Mouse (Mus musculus) limb, embryonic 10.5 days (tissue): Measurements from ENCODE around the gene H2afv. TPM values are rescaled to one million over a fixed set of nuclear protein-coding genes. Genes with fewer than 3 reads are reported as not detected.
"Not testable (repeated sequence)": the region's sequence is repeated elsewhere in the genome, so short reads cannot be mapped to it uniquely, and the experiment has no call there.

Experiments
- DNase-seq: peaks from one replicate; pipeline ENCODE4 v3.0.0-alpha.2; 2017; ENCODE audit warnings: low spot score
- H3K27ac ChIP-seq: fragments of 300-500 bp; sonication (generic); 2 replicates; pipeline ENCODE4 v1.5.1; 2016; ENCODE audit warnings: mild to moderate bottlenecking
- H3K27me3 ChIP-seq: fragments of 300-500 bp; sonication (generic); 2 replicates; pipeline ENCODE4 v1.6.1; 2016; ENCODE audit warnings: low read depth, mild to moderate bottlenecking; ENCODE audit not compliant: poor library complexity, severe bottlenecking
- H3K36me3 ChIP-seq: fragments of 300-500 bp; sonication (generic); 2 replicates; pipeline ENCODE4 v1.6.1; 2016; ENCODE audit warnings: mild to moderate bottlenecking, moderate library complexity
- H3K4me1 ChIP-seq: fragments of 300-500 bp; sonication (generic); 2 replicates; pipeline ENCODE4 v1.6.1; 2016
- H3K4me3 ChIP-seq: fragments of 300-500 bp; sonication (generic); 2 replicates; pipeline ENCODE4 v1.5.1; 2016; ENCODE audit warnings: mild to moderate bottlenecking, moderate library complexity
- H3K9me3 ChIP-seq: fragments of 300-500 bp; sonication (generic); replicated peaks from 2 replicates; pipeline ENCODE4 v1.6.1; 2016; ENCODE audit warnings: mild to moderate bottlenecking
- WGBS: fragments of 180-500 bp; shearing (Covaris S2); methylation state at CpG from one replicate; pipeline ENCODE4 v1.1.7; 2016; 5-methylcytosine and 5-hydroxymethylcytosine counted together
- polyA plus RNA-seq: library from polyadenylated mRNA; unstranded; fragments of >200 nt; fragmentation: Nextera tagmentation; extraction: Ambion mirVana; gene quantifications from 2 replicates; pipeline ENCODE4 v1.2.1, GENCODE M21; 2016

H2afv gene
- polyA plus RNA-seq, 1 experiment from 2014 or later: 781 TPM

- Histone ChIP-seq H3K36me3 (peaks cover 72% of the 10 kb centered on the region), H3K9me3 (no peaks in the 10 kb centered on the region), H3K27ac (no peak overlapping the region), H3K4me1 (peaks cover 22% of the 10 kb centered on the region), H3K27me3 (no peaks in the 10 kb centered on the region), H3K4me3 (peak overlapping the region; percentile 28)
- no peak for DNase-seq
- 93% methylated on average over 5 of the region's 5 CpGs for WGBS
Measured at GRCm38 (mm10) chr11:6418751-6419150, 25.5 kb downstream of the H2afv start.

- no peak for DNase-seq
- H3K27ac ChIP-seq: no peak overlapping the region
- no peaks in the 10 kb centered on the region for H3K9me3 ChIP-seq
- peak overlapping the region; percentile 89 for H3K4me3 ChIP-seq
- peaks cover 60% of the 10 kb centered on the region for H3K36me3 ChIP-seq
- no peaks in the 10 kb centered on the region for H3K27me3 ChIP-seq
- H3K4me1 ChIP-seq: peaks cover 22% of the 10 kb centered on the region
Measured at GRCm38 (mm10) chr11:6417490-6417889, 26.8 kb downstream of the H2afv start.

DNA sequence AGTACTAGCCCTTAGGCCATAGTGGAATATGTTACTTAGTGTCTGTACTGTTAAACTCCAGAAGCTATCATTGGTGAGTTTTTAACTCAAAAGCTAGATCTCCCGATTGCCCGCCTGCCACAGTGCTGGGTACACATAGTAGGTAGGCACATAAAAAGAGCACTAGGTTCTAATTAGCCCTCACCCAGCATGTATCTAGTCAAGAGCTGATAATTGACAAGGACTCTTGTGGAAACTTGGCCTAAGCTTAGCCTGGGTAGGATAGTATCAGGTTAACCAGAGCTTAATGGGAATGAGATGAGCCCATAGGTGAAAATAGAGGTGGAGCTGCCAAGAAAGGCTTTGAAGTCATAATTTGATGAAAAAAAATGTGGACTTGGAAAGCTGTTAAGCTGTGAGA is 27.2 kb downstream of the H2afv start:
- H3K4me3 ChIP-seq: peak overlapping the region; percentile 89
- no peak for DNase-seq
- peak overlapping the region; percentile 99; the same call in 1 of the 2 replicates for H3K27ac ChIP-seq
- H3K9me3 ChIP-seq: no peaks in the 10 kb centered on the region
- peaks cover 56% of the 10 kb centered on the region for H3K36me3 ChIP-seq
- peaks cover 22% of the 10 kb centered on the region for H3K4me1 ChIP-seq
- 53% methylated on average over 2 of the region's 2 CpGs for WGBS
- H3K27me3 ChIP-seq: no peaks in the 10 kb centered on the region

DNA sequence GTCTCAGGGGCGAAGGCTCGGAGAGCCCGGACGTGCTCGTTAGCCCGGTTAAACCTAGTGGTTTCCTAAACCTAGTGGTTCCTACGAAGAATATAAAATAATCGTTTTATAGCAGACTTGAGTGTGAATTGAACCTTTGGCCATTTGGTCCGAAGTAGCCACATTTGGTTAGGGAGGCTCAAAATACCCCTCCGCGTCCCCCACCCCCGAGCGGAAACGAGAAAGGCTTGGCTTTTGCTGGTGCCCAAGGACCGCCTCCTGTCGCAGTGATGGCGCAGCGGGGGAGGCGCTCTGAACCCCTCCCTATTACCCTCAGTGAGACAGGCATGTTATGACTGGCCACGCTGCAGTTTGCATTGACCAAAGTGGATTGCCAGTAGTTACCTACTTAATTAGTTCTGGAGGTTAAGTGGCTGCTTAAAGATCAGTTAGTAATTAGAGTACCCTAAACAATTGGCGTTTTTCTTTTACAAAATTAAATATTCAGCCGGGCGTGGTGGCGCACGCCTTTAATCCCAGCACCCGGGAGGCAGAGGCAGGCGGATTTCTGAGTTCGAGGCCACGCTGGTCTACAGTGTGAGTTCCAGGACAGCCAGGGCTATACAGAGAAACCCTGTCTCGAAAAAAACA is 27.7 kb downstream of the H2afv start:
- DNase-seq: peak; percentile 76
- no peaks in the 10 kb centered on the region for H3K9me3 ChIP-seq
- H3K36me3 ChIP-seq: peaks cover 50% of the 10 kb centered on the region
- 1% methylated on average over 30 of the region's 30 CpGs for WGBS
- H3K4me3 ChIP-seq: peak overlapping the region; percentile 89
- peak overlapping the region; percentile 99 for H3K27ac ChIP-seq
- H3K27me3 ChIP-seq: no peaks in the 10 kb centered on the region
- peaks cover 26% of the 10 kb centered on the region for H3K4me1 ChIP-seq

GRCm38 (mm10) chr11:6415551-6416404 is 28.5 kb downstream of the H2afv start:
- DNase-seq: peak; percentile 99
- Histone ChIP-seq H3K27me3 (no peaks in the 10 kb centered on the region), H3K36me3 (peaks cover 43% of the 10 kb centered on the region), H3K27ac (peak overlapping the region; percentile 99), H3K4me1 (peaks cover 26% of the 10 kb centered on the region), H3K4me3 (peak overlapping the region; percentile 89), H3K9me3 (no peaks in the 10 kb centered on the region)
- WGBS: under 1% methylated on average over 99 of the region's 102 CpGs

DNA sequence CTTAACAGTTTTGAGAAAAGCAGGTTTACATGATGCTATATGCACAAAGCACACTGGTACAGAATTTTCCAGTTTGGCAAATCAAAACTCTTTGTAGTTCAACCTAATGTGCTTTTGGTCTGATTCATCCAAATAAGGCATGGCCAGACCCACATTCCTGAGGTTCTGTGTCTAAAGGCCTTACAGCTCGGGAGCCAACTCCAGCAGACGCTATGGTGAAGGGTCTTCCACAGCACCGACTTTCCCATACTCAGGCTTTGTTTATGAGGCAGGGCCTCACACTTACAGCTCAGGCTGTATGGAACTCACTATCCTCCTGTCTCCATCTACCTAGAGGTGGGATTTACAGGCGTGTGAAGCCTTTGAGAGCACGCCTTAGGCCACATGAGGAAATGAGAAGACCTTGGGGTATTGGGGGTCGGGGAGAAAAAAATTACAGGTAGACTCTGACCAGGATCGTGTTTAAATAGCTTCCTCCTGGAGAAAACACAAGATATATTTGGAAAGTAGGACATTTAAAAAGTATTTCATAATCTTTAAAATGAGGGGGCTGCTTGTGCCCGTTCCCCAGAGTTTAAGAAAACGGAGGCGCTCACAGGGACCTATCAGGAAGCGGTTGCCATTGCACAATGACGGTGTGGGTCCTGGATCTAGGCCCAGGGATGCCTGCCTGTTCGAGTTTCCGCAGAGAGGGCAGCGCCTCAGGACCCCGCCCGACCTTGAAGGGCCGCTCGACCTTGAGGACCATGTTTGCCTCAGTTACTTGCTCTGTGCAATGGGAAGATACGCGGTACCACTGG is 29.3 kb downstream of the H2afv start, which contains the start of gene Ppia:
Gene Ppia, plus strand, starts transcription at position 693 of the 800 bp plus-strand sequence.
- 8% methylated on average over 21 of the region's 21 CpGs for WGBS
- DNase-seq: peak; percentile 63
- H3K36me3 ChIP-seq: peaks cover 34% of the 10 kb centered on the region
- peak within 1 kb of the TSS; percentile 89 for H3K4me3 ChIP-seq
- H3K27ac ChIP-seq: peak within 1 kb of the TSS; percentile 99
- no peaks in the 10 kb centered on the region for H3K9me3 ChIP-seq
- H3K27me3 ChIP-seq: no peaks in the 10 kb centered on the region
- peaks cover 30% of the 10 kb centered on the region for H3K4me1 ChIP-seq

DNA sequence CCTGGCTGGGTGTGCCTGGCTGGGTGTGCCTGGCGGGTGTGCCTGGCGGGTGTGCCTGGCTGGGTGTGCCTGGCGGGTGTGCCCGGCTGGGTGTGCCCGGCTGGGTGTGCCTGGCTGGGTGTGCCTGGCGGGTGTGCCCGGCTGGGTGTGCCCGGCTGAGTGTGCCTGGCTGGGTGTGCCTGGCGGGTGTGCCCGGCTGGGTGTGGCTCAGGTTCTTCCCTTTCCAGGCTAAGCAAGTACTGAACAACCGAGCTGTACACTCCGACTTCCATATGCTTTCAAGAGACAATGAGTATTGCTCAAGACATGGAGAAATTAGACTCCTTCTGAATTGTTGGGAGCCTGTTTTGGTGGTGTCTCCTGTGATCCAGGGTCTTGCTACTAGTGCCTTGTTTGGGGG is 31.0 kb downstream of the H2afv start:
- Histone ChIP-seq H3K4me1 (peaks cover 31% of the 10 kb centered on the region), H3K27ac (no peak overlapping the region), H3K4me3 (no peak overlapping the region), H3K27me3 (no peaks in the 10 kb centered on the region), H3K9me3 (no peaks in the 10 kb centered on the region), H3K36me3 (peaks cover 19% of the 10 kb centered on the region)
- no peak for DNase-seq
- 94% methylated on average over 11 of the region's 12 CpGs for WGBS

DNA sequence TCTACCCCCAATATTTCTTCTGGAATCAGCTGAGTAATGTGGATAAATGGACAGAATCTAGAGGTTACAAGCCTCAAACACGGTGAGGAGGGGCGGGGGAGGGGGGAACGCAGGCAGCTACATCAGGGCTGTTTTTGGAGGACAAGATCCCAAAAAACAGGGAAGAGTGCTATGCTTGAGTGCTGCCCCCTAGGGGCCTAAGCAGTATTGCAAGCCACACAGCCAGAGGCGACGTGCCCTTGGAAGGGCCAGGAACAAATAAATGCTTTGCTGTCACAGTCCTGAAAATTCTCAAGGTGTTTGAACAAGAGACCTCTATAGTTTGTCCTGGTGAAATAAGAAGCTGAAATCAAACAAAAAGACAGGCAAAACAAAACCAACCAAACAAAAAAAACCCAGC is 32.6 kb downstream of the H2afv start:
- no peaks in the 10 kb centered on the region for H3K9me3 ChIP-seq
- H3K27me3 ChIP-seq: no peaks in the 10 kb centered on the region
- no peak overlapping the region for H3K4me3 ChIP-seq
- peak; percentile 86 for DNase-seq
- no peak overlapping the region for H3K27ac ChIP-seq
- peaks cover 24% of the 10 kb centered on the region for H3K4me1 ChIP-seq
- H3K36me3 ChIP-seq: peaks cover 3% of the 10 kb centered on the region; the same call in 1 of the 2 replicates
- 6% methylated on average over 5 of the region's 5 CpGs for WGBS

DNA sequence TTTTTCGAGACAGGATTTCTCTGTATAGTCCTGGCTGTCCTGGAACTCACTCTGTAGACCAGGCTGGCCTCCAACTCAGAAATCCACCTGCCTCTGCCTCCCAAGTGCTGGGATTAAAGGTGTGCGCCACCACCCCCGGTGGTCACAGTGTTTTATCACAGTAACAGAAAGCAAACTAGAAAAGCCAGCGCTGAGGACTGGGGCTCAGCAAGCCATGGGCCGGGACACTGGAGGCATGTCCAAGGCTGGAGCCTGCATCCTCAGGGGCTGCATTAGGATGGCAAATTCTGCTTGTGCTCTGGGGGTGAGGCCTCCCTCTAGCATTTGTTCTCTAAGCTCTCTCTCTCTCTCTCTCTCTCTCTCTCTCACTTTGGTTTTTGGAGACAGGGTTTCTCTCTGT is 33.5 kb downstream of the H2afv start:
- 86% methylated on average over 5 of the region's 5 CpGs for WGBS
- H3K9me3 ChIP-seq, H3K27ac ChIP-seq, H3K27me3 ChIP-seq, DNase-seq, H3K36me3 ChIP-seq, H3K4me3 ChIP-seq: not testable (repeated sequence)
- H3K4me1 ChIP-seq: peaks cover 33% of the 10 kb centered on the region

- no peaks in the 10 kb centered on the region for H3K27me3 ChIP-seq
- no peaks in the 10 kb centered on the region for H3K9me3 ChIP-seq
- peaks cover 36% of the 10 kb centered on the region for H3K4me1 ChIP-seq
- H3K4me3 ChIP-seq: no peak overlapping the region
- 58% methylated on average over 5 of the region's 5 CpGs for WGBS
- H3K36me3 ChIP-seq: peaks cover 13% of the 10 kb centered on the region
- peak overlapping the region; percentile 68 for H3K27ac ChIP-seq
- no peak for DNase-seq
Measured at GRCm38 (mm10) chr11:6410050-6410602, 34.1 kb downstream of the H2afv start.

DNA sequence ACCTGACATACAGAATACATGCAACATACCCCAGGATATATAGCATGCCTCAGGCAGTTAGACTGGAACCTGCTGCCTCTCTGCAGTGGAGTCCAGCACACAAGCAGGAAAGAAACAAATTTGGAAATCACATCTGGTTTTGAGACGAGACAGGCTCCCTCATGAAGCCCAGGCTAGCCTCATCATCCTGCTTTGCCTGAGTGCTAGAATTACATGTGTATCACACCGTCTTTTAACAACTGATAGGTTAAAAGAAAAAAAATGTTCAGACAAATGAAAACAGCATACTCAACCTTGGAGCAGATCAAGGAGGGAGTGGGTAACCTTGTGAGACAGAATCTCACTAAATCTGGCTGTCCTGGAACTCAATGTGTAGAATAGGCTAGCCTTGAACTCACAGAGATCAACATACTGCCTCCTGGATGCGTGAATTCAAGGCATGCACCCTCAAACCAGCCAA is 37.1 kb downstream of the H2afv start:
- 83% methylated on average over 3 of the region's 3 CpGs for WGBS
- H3K4me1 ChIP-seq: peaks cover 32% of the 10 kb centered on the region
- peak overlapping the region; percentile 84; the same call in 1 of the 2 replicates for H3K27ac ChIP-seq

More for the DNA sequence above, 37.1 kb downstream of the H2afv start:
- no peak for DNase-seq
- H3K36me3 ChIP-seq: peaks cover 42% of the 10 kb centered on the region
- no peaks in the 10 kb centered on the region for H3K27me3 ChIP-seq
- no peak overlapping the region for H3K4me3 ChIP-seq
- H3K9me3 ChIP-seq: no peaks in the 10 kb centered on the region
